Mouse (Mus musculus): Measurements from ENCODE around the gene Tap1. TPM values are rescaled to one million over a fixed set of nuclear protein-coding genes. Genes with fewer than 3 reads are reported as not detected.
"Not testable (repeated sequence)": the region's sequence is repeated elsewhere in the genome, so short reads cannot be mapped to it uniquely, and the experiment has no call there.

The Tap1 gene
- polyA plus RNA-seq, 1 experiment from 2014 or later: 7.2 TPM

DNA sequence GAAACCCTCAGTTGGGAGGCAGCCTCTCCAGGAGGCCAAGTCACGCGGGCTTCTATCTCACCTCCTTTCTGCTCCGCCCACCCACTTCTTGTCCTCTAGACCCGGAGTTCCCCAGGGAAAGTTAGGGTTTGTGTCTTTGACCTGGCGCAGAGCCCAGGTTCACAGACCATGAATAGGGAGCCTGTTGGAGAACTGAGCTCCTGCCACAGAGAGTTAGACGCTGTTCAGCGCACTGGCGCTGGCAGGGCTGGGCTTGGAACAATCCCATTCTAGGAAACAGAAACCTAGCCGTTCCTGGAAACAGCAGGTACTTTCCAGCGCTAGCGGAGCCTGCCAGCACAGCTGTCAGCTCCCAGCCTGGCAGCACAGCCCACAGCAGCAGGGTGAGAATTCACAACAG is 31.3 kb downstream of the Tap1 start:
- Histone ChIP-seq H3K9me3 (ENCODE audit: control insufficient read depth, low read depth, low read length) (0 out of 2 replicates have a peak, but pooled peaks cover 3% of the 10 kb centered on the region), H3K27me3 (ENCODE audit: control insufficient read depth, insufficient read depth, low read length) (peaks cover 6% of the 10 kb centered on the region; the same call in 1 of the 2 replicates), H3K4me1 (ENCODE audit: control insufficient read depth, insufficient read depth, low read length) (no peaks in the 10 kb centered on the region), H3K27ac (ENCODE audit: low read length) (no peak overlapping the region), H3K9ac (replicated peaks; ENCODE audit: low read depth, low read length) (no peak overlapping the region), H3K4me3 (ENCODE audit: low read depth, low read length) (no peak overlapping the region), H3K4me2 (replicated peaks; ENCODE audit: low read depth, low read length) (no peak overlapping the region), H3K36me3 (ENCODE audit: control insufficient read depth, insufficient read depth, low read length) (no peaks in the 10 kb centered on the region)
- WGBS: 86% methylated on average over 11 of the region's 11 CpGs
- ATAC-seq (ENCODE audit: insufficient number of reproducible peaks, insufficient read depth, low FRiP score, low read depth): no peak

DNA sequence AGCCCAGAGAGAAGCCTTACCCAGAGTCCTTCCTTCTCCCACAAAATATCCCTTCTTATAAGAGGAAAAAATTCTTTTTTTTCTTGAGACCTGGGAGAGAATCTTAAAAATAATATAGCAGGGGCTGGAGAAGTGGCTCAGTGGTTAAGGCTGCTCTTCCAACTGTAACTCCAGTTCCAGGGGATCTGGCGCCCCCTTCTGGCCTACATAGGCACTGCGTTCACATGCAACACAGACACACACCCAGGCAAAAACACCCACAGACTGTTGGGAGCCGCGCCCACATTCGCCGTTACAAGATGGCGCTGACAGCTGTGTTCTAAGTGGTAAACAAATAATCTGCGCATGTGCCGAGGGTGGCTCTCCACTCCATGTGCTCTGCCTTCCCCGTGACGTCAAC is 31.7 kb downstream of the Tap1 start:
- H3K27ac ChIP-seq (ENCODE audit: low read length); H3K9ac ChIP-seq (replicated peaks; ENCODE audit: low read depth, low read length); H3K4me3 ChIP-seq (ENCODE audit: low read depth, low read length); H3K4me2 ChIP-seq (replicated peaks; ENCODE audit: low read depth, low read length); H3K27me3 ChIP-seq (ENCODE audit: control insufficient read depth, insufficient read depth, low read length); H3K4me1 ChIP-seq (ENCODE audit: control insufficient read depth, insufficient read depth, low read length); H3K36me3 ChIP-seq (ENCODE audit: control insufficient read depth, insufficient read depth, low read length); ATAC-seq (ENCODE audit: insufficient number of reproducible peaks, insufficient read depth, low FRiP score, low read depth); H3K9me3 ChIP-seq (ENCODE audit: control insufficient read depth, low read depth, low read length): not testable (repeated sequence)
- 92% methylated on average over 8 of the region's 11 CpGs for WGBS

DNA sequence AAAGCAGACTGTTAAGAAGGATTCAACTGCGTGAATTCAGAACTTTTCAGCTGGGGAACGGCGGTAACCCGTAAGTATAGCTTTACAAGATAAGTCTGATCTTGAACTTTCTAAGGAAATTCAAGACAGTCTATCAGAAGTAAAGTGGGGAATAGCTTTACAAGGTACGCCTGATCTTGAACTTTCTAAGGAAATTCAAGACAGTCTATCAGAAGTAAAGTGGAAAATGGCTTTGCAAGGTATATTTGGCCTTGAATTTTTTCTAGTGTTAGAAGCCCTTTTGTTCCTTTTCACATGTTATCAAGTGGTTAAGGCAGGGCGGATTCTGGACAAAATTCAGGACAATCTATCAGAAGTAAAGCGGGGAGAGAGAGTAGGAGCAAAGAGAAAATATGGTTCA is 32.4 kb downstream of the Tap1 start:
- 97% methylated on average over 3 of the region's 7 CpGs for WGBS
- ATAC-seq (ENCODE audit: insufficient number of reproducible peaks, insufficient read depth, low FRiP score, low read depth); H3K4me1 ChIP-seq (ENCODE audit: control insufficient read depth, insufficient read depth, low read length): not testable (repeated sequence)

DNA sequence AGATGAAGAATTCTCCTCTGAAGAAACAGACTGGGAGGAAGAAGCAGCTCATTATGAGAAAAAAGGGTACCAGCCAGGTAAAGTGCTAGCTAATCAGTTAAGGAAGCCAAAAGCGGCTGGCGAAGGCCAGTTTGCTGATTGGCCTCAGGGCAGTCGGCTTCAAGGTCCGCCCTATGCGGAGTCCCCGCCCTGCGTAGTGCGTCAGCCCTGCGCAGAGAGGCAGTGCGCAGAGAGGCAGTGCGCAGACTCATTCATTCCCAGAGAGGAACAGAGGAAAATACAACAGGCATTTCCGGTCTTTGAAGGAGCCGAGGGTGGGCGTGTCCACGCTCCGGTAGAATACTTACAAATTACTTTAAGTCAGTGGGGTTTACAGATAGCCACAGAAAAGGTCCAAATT is 33.0 kb downstream of the Tap1 start:
- H3K27me3 ChIP-seq (ENCODE audit: control insufficient read depth, insufficient read depth, low read length); H3K4me1 ChIP-seq (ENCODE audit: control insufficient read depth, insufficient read depth, low read length); H3K27ac ChIP-seq (ENCODE audit: low read length); H3K4me3 ChIP-seq (ENCODE audit: low read depth, low read length); H3K4me2 ChIP-seq (replicated peaks; ENCODE audit: low read depth, low read length); H3K9me3 ChIP-seq (ENCODE audit: control insufficient read depth, low read depth, low read length); ATAC-seq (ENCODE audit: insufficient number of reproducible peaks, insufficient read depth, low FRiP score, low read depth); H3K9ac ChIP-seq (replicated peaks; ENCODE audit: low read depth, low read length); H3K36me3 ChIP-seq (ENCODE audit: control insufficient read depth, insufficient read depth, low read length): not testable (repeated sequence)
- no CpG with 5 or more reads among the region's 16 CpGs for WGBS

More for the DNA sequence above, 32.4 kb downstream of the Tap1 start:
- not testable (repeated sequence) for H3K9me3 ChIP-seq (ENCODE audit: control insufficient read depth, low read depth, low read length); H3K36me3 ChIP-seq (ENCODE audit: control insufficient read depth, insufficient read depth, low read length); H3K27me3 ChIP-seq (ENCODE audit: control insufficient read depth, insufficient read depth, low read length); H3K9ac ChIP-seq (replicated peaks; ENCODE audit: low read depth, low read length); H3K4me2 ChIP-seq (replicated peaks; ENCODE audit: low read depth, low read length); H3K4me3 ChIP-seq (ENCODE audit: low read depth, low read length); H3K27ac ChIP-seq (ENCODE audit: low read length)

- Histone ChIP-seq H3K4me3 (ENCODE audit: low read depth, low read length) (no peak overlapping the region), H3K27ac (ENCODE audit: low read length) (no peak overlapping the region), H3K27me3 (ENCODE audit: control insufficient read depth, insufficient read depth, low read length) (no peaks in the 10 kb centered on the region), H3K36me3 (ENCODE audit: control insufficient read depth, insufficient read depth, low read length) (no peaks in the 10 kb centered on the region), H3K9me3 (ENCODE audit: control insufficient read depth, low read depth, low read length) (0 out of 2 replicates have a peak, but pooled peaks cover 4% of the 10 kb centered on the region), H3K9ac (replicated peaks; ENCODE audit: low read depth, low read length) (no peak overlapping the region), H3K4me2 (replicated peaks; ENCODE audit: low read depth, low read length) (no peak overlapping the region), H3K4me1 (ENCODE audit: control insufficient read depth, insufficient read depth, low read length) (no peaks in the 10 kb centered on the region)
- no peak for ATAC-seq (ENCODE audit: insufficient number of reproducible peaks, insufficient read depth, low FRiP score, low read depth)
- 92% methylated on average over 3 of the region's 3 CpGs for WGBS
Measured at GRCm38 (mm10) chr17:34224816-34225215, 37.5 kb downstream of the Tap1 start.

GRCm38 (mm10) chr17:34225426-34225825 is 38.1 kb downstream of the Tap1 start:
- Histone ChIP-seq H3K4me3 (ENCODE audit: low read depth, low read length) (no peak overlapping the region), H3K9ac (replicated peaks; ENCODE audit: low read depth, low read length) (no peak overlapping the region), H3K27ac (ENCODE audit: low read length) (no peak overlapping the region), H3K27me3 (ENCODE audit: control insufficient read depth, insufficient read depth, low read length) (no peaks in the 10 kb centered on the region), H3K36me3 (ENCODE audit: control insufficient read depth, insufficient read depth, low read length) (no peaks in the 10 kb centered on the region), H3K9me3 (ENCODE audit: control insufficient read depth, low read depth, low read length) (0 out of 2 replicates have a peak, but pooled peaks cover 4% of the 10 kb centered on the region), H3K4me1 (ENCODE audit: control insufficient read depth, insufficient read depth, low read length) (no peaks in the 10 kb centered on the region), H3K4me2 (replicated peaks; ENCODE audit: low read depth, low read length) (no peak overlapping the region)
- 97% methylated on average over 8 of the region's 8 CpGs for WGBS
- ATAC-seq (ENCODE audit: insufficient number of reproducible peaks, insufficient read depth, low FRiP score, low read depth): no peak

GRCm38 (mm10) chr17:34225911-34226310 is 38.6 kb downstream of the Tap1 start:
- 98% methylated on average over 12 of the region's 23 CpGs for WGBS
- H3K4me3 ChIP-seq (ENCODE audit: low read depth, low read length); H3K27me3 ChIP-seq (ENCODE audit: control insufficient read depth, insufficient read depth, low read length); H3K36me3 ChIP-seq (ENCODE audit: control insufficient read depth, insufficient read depth, low read length); ATAC-seq (ENCODE audit: insufficient number of reproducible peaks, insufficient read depth, low FRiP score, low read depth); H3K27ac ChIP-seq (ENCODE audit: low read length); H3K9ac ChIP-seq (replicated peaks; ENCODE audit: low read depth, low read length); H3K9me3 ChIP-seq (ENCODE audit: control insufficient read depth, low read depth, low read length); H3K4me2 ChIP-seq (replicated peaks; ENCODE audit: low read depth, low read length); H3K4me1 ChIP-seq (ENCODE audit: control insufficient read depth, insufficient read depth, low read length): not testable (repeated sequence)

DNA sequence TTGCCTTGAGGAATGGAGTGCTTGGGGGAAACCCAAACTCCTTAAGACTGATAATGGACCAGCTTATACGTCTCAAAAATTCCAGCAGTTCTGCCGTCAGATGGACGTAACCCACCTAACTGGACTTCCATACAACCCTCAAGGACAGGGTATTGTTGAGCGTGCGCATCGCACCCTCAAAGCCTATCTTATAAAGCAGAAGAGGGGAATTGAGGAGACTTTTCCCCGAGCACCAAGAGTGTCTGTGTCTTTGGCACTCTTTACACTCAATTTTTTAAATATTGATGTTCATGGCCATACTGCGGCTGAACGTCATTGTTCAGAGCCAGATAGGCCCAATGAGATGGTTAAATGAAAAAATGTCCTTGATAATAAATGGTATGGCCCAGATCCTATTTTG is 43.6 kb downstream of the Tap1 start:
- H3K4me1 ChIP-seq (ENCODE audit: control insufficient read depth, insufficient read depth, low read length); H3K9ac ChIP-seq (replicated peaks; ENCODE audit: low read depth, low read length); H3K9me3 ChIP-seq (ENCODE audit: control insufficient read depth, low read depth, low read length); H3K4me3 ChIP-seq (ENCODE audit: low read depth, low read length); H3K27ac ChIP-seq (ENCODE audit: low read length); H3K27me3 ChIP-seq (ENCODE audit: control insufficient read depth, insufficient read depth, low read length); ATAC-seq (ENCODE audit: insufficient number of reproducible peaks, insufficient read depth, low FRiP score, low read depth); H3K4me2 ChIP-seq (replicated peaks; ENCODE audit: low read depth, low read length); H3K36me3 ChIP-seq (ENCODE audit: control insufficient read depth, insufficient read depth, low read length): not testable (repeated sequence)
- 88% methylated on average over 6 of the region's 9 CpGs for WGBS

- not testable (repeated sequence) for H3K27me3 ChIP-seq (ENCODE audit: control insufficient read depth, insufficient read depth, low read length); H3K4me2 ChIP-seq (replicated peaks; ENCODE audit: low read depth, low read length); H3K4me1 ChIP-seq (ENCODE audit: control insufficient read depth, insufficient read depth, low read length); ATAC-seq (ENCODE audit: insufficient number of reproducible peaks, insufficient read depth, low FRiP score, low read depth); H3K4me3 ChIP-seq (ENCODE audit: low read depth, low read length); H3K9me3 ChIP-seq (ENCODE audit: control insufficient read depth, low read depth, low read length); H3K27ac ChIP-seq (ENCODE audit: low read length); H3K9ac ChIP-seq (replicated peaks; ENCODE audit: low read depth, low read length); H3K36me3 ChIP-seq (ENCODE audit: control insufficient read depth, insufficient read depth, low read length)
- WGBS: 83% methylated on average over 4 of the region's 7 CpGs
Measured at GRCm38 (mm10) chr17:34232021-34232420, 44.7 kb downstream of the Tap1 start.

Data from stomach, embryonic 14.5 days (tissue).